Mouse (Mus musculus): ENCODE measurements around the gene Defb45.

Defb45 gene

GRCm38 (mm10) chr2:152608719-152609118 is 9.5 kb upstream of the Defb45 start:
- DNase-seq (ENCODE audit: low spot score in 2 of 2): no peak

GRCm38 (mm10) chr2:152607746-152608145 is 8.5 kb upstream of the Defb45 start:
- DNase-seq (ENCODE audit: low spot score in 2 of 2): no peak

- DNase-seq (ENCODE audit: low spot score in 2 of 2): no peak
These were observed 4.9 kb upstream of the Defb45 start, which contains the start of gene Defb36 for GRCm38 (mm10) chr2:152604057-152604456. TSS of gene Defb36 (plus strand) at chr2:152604327.

GRCm38 (mm10) chr2:152601275-152601960 is 2.2 kb upstream of the Defb45 start:
- DNase-seq (ENCODE audit: low spot score in 2 of 2): no peak

GRCm38 (mm10) chr2:152600076-152600475 is 877 bp upstream of the Defb45 start:
- DNase-seq (ENCODE audit: low spot score in 2 of 2): no peak

GRCm38 (mm10) chr2:152589021-152589420 is 10.2 kb downstream of the Defb45 start:
- no peak for DNase-seq (ENCODE audit: low spot score in 2 of 2)

GRCm38 (mm10) chr2:152588450-152588849 is 10.7 kb downstream of the Defb45 start:
- DNase-seq (ENCODE audit: low spot score in 2 of 2): no peak

GRCm38 (mm10) chr2:152586926-152587560 is 12.2 kb downstream of the Defb45 start:
- DNase-seq (ENCODE audit: low spot score in 2 of 2): no peak

- DNase-seq (ENCODE audit: low spot score in 2 of 2): no peak
These were observed 18.6 kb downstream of the Defb45 start for GRCm38 (mm10) chr2:152580612-152581011.

GRCm38 (mm10) chr2:152580107-152580506 is 19.1 kb downstream of the Defb45 start, which contains the start of gene Defb19:
TSS of gene Defb19 (minus strand) at chr2:152580312.
- no peak for DNase-seq (ENCODE audit: low spot score in 2 of 2)

GRCm38 (mm10) chr2:152573484-152573883 is 25.7 kb downstream of the Defb45 start:
- no peak for DNase-seq (ENCODE audit: low spot score in 2 of 2)

GRCm38 (mm10) chr2:152572114-152572794 is 26.9 kb downstream of the Defb45 start, which contains the start of gene Defb21:
TSS of gene Defb21 (plus strand) at chr2:152572744.
- no peak for DNase-seq (ENCODE audit: low spot score in 2 of 2)

- DNase-seq (ENCODE audit: low spot score in 2 of 2): no peak
These were observed 28.9 kb downstream of the Defb45 start for GRCm38 (mm10) chr2:152570313-152570712.

GRCm38 (mm10) chr2:152569881-152570280 is 29.3 kb downstream of the Defb45 start:
- DNase-seq (ENCODE audit: low spot score in 2 of 2): no peak

- DNase-seq (ENCODE audit: low spot score in 2 of 2): no peak
These were observed 30.2 kb downstream of the Defb45 start, which contains the start of gene Gm17416 for GRCm38 (mm10) chr2:152569038-152569437. TSS of gene Gm17416 (plus strand) at chr2:152569338.

- DNase-seq (ENCODE audit: low spot score in 2 of 2): no peak
These were observed 42.5 kb downstream of the Defb45 start for GRCm38 (mm10) chr2:152556655-152557054.

- no peak for DNase-seq (ENCODE audit: low spot score in 2 of 2)
These were observed 45.3 kb downstream of the Defb45 start for GRCm38 (mm10) chr2:152553774-152554423.

- DNase-seq (ENCODE audit: low spot score in 2 of 2): no peak
These were observed 51.1 kb downstream of the Defb45 start for GRCm38 (mm10) chr2:152548124-152548523.

GRCm38 (mm10) chr2:152544691-152545090 is 54.5 kb downstream of the Defb45 start:
- no peak for DNase-seq (ENCODE audit: low spot score in 2 of 2)

- DNase-seq (ENCODE audit: low spot score in 2 of 2): no peak
These were observed 55.7 kb downstream of the Defb45 start for GRCm38 (mm10) chr2:152543478-152543877.
